Mouse (Mus musculus) lung, adult 2 months (tissue): ENCODE measurements at regions not wholly inside any gene's neighbourhood (a gene's known extent, or its start where the extent isn't known, plus 50 kb on each side); places are given as distances from the start of the nearest gene placed in this dataset.

ENCODE experiments used
- CTCF ChIP-seq: fragments of 200-500 bp; IDR thresholded peaks from 2 replicates; pipeline ENCODE4 v1.5.1; 2011; ENCODE audit warnings: mild to moderate bottlenecking, low read length, control low read depth; ENCODE audit not compliant: insufficient read depth
- POLR2A ChIP-seq: fragments of 200-500 bp; IDR thresholded peaks from 2 replicates; pipeline ENCODE4 v1.6.1; 2011; ENCODE audit warnings: low read depth, mild to moderate bottlenecking, control low read depth, low read length, borderline replicate concordance; ENCODE audit errors: extremely low read depth

DNA sequence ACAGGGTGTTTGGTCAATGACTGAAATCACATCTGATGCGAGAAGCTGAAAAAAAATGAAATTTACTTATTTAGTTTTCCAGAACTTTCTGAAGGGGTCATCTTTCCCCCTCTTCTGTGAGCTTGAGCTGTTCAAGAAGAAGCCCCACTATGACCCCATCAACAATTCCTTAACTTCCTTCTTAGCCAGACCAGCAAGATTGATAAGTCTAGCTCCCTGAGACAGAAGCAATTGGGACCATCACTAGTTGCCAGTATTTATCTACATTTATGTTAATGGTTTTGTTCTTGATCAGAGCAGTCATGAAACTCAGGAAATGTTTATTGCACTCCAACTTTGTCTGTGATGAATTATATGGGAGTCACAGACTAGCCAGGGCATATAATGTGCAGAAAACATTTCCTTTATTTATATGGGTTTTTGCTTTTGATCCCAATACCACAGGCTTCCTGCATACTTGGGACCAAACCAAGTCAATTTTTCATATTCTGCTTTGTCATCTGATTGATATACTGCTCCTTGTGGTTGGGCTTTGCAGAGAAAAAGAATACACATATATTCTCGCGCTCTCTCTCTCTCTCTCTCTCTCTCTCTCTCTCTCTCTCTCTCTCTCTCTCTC is 645.5 kb upstream of the Cdh11 start:
- TF ChIP-seq POLR2A (no peak), CTCF (no peak)
